Mouse (Mus musculus) layer of hippocampus, adult 2 months (tissue): ENCODE data around the gene Ncam2. TPM values are rescaled to one million over a fixed set of nuclear protein-coding genes. Genes with fewer than 3 reads are reported as not detected.

Source experiments
- DNase-seq, 2 experiments: peaks; one replicate each; pipeline ENCODE4 v3.0.0; 2022; ENCODE audit warnings: low spot score in 2 of 2
- H3K27ac ChIP-seq: fragments of 200-600 bp; 2 replicates; pipeline ENCODE4 v1.8.1; 2022
- H3K4me3 ChIP-seq: fragments of 200-600 bp; 2 replicates; pipeline ENCODE4 v1.8.1; 2022; ENCODE audit warnings: mild to moderate bottlenecking
- CTCF ChIP-seq: fragments of 200-600 bp; conservative IDR thresholded peaks from 2 replicates; pipeline ENCODE4 v1.8.1; 2022; ENCODE audit warnings: antibody characterized with exemption, mild to moderate bottlenecking, moderate library complexity
- long read RNA-seq, 2 experiments: library from polyadenylated mRNA; stranded (forward); transcript quantifications; one replicate each; pipeline ENCODE4 v2.0.0; 2021; ENCODE audit warnings: borderline mapping rate in 2 of 2
- total RNA-seq, 2 experiments: library from RNA; stranded (reverse); gene quantifications; 2 replicates each; pipeline ENCODE4 v1.2.3; 2021

Gene Ncam2
- total RNA-seq: 10 to 100 TPM; 51.3 to 51.4 TPM
- long read RNA-seq, experiment 1, partial matches to known transcripts: 2 of 9 reads
- long read RNA-seq, experiment 1, other reads (novel, unspliced or antisense): 7 of 9 reads
- long read RNA-seq, experiment 2, partial matches to known transcripts: 5 of 11 reads
- long read RNA-seq, experiment 2, other reads (novel, unspliced or antisense): 6 of 11 reads

DNA sequence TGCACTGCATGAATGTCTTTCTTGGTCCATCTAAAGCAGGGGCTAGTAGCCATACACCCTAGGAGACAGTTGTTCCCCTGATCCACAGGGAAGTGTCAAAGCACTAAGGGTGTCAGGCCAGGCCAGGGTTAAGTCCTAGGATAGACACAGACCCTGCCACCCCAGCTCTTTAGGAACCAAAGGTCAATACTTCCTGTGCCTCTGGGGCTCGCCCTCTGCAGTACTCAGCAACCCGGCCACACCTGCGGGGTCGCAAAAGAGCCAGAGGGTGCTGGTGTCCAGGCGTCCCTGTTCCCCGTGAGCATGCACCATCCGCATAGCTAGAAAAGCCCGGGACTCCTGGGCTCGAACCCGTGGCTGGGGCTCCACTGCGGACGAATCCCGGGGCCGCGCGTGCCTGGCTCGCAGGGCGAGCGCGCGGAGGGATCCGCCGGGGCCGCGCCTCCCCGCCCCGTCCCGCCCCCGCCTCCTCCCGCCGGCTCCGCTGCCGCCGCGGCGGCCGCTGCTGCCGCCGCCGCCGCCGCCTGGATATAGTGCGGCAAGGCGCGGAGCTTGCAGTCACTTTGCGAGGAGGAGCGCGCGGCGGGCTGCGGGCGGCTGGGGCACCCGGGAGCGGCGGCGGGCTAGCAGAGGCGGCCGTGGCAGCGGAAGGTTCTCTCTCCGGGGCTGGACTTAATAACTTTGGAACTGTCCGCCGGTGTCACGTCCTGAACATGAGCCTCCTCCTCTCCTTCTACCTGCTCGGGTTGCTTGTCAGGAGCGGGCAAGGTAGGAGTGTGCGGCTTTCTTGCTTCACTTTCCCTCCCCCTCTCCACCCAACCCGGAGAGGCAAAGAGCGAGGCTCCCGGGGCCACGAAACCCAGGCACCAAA is at the start of gene Ncam2:
Gene Ncam2, plus strand, starts transcription at position 497 of the 871 bp plus-strand sequence.
- H3K4me3 ChIP-seq: peak within 1 kb of the TSS; percentile 79
- TF ChIP-seq CTCF: no peak
- peak within 1 kb of the TSS; percentile 90 for H3K27ac ChIP-seq
- DNase-seq: peak; percentile 41 to 69

DNA sequence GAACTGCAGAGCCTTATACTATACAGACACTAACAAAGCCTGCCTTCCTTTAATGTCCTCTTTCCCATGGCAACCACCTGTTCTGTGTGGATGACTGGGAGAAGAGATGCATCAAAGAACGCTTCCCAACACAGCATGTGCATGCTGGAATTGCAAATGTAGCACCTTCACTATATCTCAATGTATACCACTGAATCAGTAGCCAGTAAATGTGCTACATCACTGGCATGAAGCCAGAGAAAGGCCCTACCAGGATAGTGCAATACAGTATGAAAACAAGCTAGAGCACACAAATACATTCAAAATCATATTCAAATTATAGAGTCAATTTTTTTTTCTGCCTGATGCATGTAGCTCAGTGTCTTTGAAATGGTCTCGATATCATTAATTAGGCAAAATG is 29.7 kb upstream of the Ncam2 start:
- no peak for DNase-seq
- no peak for TF ChIP-seq CTCF
- Histone ChIP-seq H3K4me3 (no peak overlapping the region), H3K27ac (no peak overlapping the region)

DNA sequence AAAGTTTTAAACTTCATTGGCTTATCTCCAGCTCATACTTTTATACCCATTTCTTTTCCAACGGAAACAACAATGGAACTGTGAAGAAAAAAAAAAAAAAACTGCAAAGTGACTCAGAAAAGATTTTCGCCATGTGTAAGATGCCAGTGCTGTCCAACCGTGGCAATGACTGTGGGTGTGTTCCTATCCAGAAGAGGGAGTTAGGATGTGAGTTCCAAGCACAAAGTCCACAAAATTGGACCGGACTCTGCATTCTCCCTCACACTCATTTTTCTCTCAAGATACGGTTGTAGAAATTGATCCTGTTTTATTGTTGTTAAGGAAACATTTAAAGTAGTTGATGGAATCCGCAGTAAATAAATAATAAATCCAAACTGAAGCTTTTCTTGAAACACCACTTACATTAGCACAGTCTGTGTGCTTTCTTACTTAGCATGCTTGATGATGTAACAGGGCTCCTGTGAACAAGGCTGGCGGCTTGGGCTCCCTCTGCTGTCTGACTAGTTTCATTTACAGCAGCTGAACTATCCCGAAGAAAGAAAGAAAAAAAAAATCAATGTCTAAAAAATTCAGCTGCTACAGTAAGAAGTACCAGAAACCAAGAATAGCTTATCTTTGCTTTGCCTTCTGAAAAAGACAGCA is 25.1 kb upstream of the Ncam2 start:
- Histone ChIP-seq H3K4me3 (0 out of 2 replicates have a peak overlapping the region, but pooled peaks have one; percentile 14), H3K27ac (no peak overlapping the region)
- peak; percentile 84 for TF ChIP-seq CTCF
- peak; percentile 68 to 72 for DNase-seq

DNA sequence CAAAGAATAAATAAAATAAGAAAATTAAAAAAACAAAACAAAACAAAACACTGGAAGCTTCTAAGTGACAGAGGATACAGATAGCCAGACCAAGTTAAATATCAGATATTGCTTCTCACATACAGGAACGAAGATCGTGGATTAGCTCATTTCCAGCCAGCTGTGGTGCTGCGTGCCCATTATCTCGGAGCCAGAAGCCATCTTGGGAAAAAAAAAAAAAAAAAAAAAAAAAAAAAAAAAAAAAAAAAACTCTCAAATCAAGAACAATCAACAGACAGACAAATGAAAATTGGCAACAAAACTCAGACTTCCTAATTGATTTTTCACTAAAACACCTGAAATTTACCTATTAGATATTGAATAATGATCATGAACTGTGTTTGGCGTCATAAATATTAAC is 20.7 kb upstream of the Ncam2 start:
- no peak for TF ChIP-seq CTCF
- Histone ChIP-seq H3K27ac (no peak overlapping the region), H3K4me3 (no peak overlapping the region)
- no peak for DNase-seq

DNA sequence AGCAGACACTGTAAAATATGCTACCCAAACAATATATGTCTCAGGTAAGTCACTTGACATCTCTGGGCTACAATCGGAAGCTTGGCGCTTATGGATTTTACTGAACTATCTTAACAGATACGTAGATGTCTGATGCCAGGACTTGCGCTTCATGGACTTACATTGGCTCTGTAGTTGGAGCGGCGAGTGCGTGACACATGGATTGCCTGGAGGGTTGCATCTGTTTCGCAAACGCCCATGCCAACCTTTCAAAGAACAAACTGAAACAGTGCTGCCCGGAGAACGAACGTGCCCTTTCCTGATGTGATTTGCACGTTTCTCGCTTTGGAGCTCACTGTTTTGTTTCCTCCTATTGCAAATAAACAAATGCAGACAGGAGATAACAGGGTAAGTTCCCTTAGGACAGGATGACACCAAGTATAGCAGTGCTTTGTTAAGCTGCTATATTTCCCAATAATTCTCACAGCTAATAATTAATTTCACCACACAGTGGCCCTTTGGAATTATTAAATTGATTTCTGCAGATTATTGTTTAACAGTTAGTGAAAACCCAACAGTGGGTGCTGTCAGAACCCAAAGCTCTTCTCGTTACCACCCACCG is 12.8 kb upstream of the Ncam2 start:
- TF ChIP-seq CTCF: no peak
- Histone ChIP-seq H3K27ac (no peak overlapping the region), H3K4me3 (peak overlapping the region; percentile 36)
- peak in 1 of 2 experiments; percentile 18 for DNase-seq

DNA sequence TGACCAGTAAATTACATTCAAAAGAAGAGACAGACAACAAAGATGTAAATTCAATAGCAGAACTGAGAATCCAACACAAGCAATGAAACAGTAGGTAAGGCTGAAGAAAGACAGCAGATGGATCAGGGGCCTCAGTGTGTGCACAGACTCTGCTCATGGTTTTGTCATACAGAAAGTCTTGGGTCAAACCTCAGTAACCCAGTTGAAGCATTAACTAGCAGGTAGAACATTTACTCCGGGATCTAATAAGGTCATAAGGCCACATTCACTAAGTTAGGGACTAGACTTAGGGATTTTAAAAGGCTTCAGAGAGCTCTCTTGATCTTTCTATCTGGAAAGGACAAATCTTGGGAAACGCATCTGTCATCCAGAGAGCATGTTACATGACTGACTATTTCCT is 8.9 kb upstream of the Ncam2 start:
- H3K27ac ChIP-seq: no peak overlapping the region
- TF ChIP-seq CTCF: no peak
- H3K4me3 ChIP-seq: no peak overlapping the region
- no peak for DNase-seq

DNA sequence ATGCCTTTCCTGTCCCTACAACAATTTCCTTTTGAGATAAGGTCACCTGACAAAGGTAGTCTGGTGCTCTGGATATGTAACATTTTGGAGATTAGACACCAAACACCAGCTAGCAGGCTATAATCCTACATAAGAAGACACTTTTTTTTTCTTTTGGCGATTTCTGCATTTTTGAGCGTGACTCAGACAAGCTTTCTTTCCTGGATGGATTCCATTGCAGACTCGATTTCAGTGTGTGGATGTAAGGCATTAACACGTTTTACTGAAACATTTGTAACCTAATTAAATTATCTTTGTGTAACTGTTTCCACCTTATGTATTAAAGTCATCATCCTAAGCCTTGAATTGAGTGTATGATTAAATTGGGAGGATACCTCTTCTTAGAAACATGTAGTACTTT is 7.9 kb upstream of the Ncam2 start:
- no peak overlapping the region for H3K4me3 ChIP-seq
- no peak for DNase-seq
- TF ChIP-seq CTCF: no peak

DNA sequence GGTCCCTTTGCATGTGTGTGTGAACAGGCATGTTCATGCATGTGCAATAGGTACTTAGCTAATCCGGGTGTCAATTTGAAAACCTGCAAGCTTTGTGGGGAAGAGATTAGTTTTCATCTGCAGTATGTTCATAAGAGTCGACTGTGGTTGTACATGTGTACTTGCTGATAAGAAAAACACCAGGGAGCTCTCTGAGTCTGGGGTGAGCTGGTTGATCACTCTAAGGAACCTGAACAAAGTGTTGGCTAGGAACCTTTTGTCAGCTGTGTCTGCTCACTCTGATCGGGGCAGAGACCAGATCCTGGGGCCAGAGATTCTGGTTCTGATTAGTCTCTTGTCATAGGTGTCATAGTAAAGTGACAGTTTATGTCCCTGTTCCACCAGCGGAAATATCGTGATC is 1.0 kb upstream of the Ncam2 start:
- H3K4me3 ChIP-seq: no peak overlapping the region
- no peak for DNase-seq
- no peak overlapping the region for H3K27ac ChIP-seq
- TF ChIP-seq CTCF: no peak

More for the DNA sequence above, 7.9 kb upstream of the Ncam2 start:
- H3K27ac ChIP-seq: no peak overlapping the region

DNA sequence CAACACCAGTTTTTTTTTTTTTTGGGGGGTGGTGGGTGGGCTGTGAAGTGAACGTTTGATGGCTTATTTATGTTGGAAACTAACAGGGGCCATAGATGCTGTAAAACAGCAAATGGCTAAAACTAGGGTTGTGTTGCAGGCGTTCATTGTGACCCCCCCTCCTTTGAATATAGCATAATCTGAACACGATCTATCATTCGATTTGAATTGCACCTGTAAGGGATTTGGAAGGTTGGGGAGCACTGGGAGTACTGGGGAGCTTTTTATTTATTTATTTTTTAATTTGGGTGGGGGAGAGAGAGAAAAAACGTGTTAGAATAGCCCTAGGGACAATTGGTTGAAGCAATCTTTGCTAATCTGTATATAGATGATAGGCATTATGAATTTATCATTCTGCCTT is 974 bp downstream of the Ncam2 start:
- peak overlapping the region; percentile 79 for H3K4me3 ChIP-seq
- TF ChIP-seq CTCF: no peak
- H3K27ac ChIP-seq: peak overlapping the region; percentile 90
- DNase-seq: no peak

DNA sequence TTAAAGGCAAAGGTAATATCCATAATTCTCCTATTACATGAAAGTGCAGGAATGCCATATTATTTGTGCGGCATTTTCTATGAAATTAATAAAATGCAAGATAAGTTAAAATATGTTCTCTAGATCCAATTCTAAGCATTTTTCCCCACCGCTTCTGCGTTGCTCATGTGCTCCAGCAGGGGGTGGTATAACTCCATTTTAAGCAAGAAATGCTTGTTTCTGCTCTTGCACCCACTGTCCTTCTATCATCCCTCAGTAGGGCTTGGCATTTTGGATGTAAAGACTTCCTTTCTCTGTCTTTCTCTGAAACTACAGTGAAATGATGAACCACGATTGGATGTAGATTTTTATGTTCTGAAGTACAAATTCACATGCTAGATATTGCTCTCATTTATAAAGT is 1.5 kb downstream of the Ncam2 start:
- H3K27ac ChIP-seq: peak overlapping the region; percentile 90
- peak; percentile 82 to 85 for DNase-seq
- peak; percentile 97 for TF ChIP-seq CTCF

DNA sequence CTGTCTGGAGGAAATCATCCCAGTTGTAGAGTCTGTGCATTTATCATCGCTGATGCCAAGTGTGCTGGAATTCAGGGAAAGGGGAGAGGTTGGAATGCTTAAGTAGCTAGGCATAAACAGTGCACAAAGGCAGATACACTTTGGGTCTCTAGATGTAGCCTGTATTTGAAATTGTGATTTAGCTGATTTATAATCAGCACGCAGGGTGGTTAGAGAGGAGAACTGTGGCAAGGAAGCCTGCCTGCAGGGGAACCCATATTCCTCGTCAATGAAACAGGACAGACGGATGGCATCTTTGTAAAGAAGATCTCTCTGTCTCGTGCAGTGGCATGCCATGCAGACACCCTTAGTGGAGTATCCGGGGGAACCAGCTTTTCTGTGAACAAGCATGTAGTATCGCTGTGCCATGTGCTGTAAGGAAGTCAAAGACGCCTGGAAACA is 2.2 kb downstream of the Ncam2 start:
- DNase-seq: peak in 1 of 2 experiments; percentile 32
- TF ChIP-seq CTCF: peak; percentile 24; the same call in 1 of the 2 replicates
- H3K27ac ChIP-seq: peak overlapping the region; percentile 86
- H3K4me3 ChIP-seq: peak overlapping the region; percentile 79

More for the DNA sequence above, 1.5 kb downstream of the Ncam2 start:
- H3K4me3 ChIP-seq: peak overlapping the region; percentile 79

DNA sequence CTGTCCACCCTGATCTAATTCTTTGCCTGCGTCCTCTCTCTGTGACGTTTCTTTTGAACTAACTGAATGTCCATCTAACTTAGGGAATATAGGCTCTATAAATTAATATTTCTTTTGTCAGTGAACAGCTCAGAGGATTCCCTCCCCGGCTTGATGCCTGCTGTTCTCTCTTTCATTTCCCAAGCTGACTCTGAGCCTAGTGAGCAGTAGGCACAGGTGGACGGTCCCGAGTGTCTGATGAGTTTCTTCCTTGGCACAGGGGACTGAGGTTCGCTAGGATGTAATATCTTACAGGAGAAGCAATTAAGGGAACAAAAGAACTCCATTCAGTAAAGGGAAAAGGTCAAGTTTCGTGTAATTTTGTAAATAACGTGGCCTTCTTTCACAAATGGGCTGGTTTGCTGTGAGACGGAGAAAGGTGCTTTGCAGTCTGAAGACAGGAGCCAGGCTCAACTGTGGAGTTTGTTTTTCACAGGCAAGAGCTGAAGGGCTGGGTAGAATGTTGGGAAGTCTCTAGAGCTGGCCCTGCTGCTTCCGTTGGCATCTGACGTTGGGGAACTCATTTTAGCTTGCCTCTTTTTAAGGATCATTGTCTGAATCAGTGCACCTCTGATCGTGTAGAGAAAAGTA is 4.0 kb downstream of the Ncam2 start:
- H3K4me3 ChIP-seq: peak overlapping the region; percentile 79
- H3K27ac ChIP-seq: peak overlapping the region; percentile 86
- DNase-seq: no peak
- no peak for TF ChIP-seq CTCF

DNA sequence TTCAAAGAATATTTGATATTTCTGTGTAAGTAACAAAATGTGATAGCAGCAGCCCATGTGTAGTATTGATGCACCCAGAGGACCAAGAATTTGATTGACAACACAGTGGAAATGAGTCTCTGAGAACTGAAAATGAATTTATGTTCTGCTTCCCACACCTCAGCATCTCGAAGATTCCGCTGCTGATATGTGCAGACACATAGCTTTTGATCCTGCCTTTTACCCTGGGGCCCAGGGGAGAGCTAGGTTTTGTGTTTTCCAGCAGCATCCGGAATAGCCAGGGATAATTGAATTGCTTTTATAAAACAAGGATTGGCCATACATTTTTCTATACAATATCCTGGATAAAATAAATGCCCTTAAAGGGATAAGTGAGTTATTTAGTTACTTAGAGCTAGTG is 20.7 kb downstream of the Ncam2 start:
- TF ChIP-seq CTCF: no peak

More for the DNA sequence above, 20.7 kb downstream of the Ncam2 start:
- no peak overlapping the region for H3K4me3 ChIP-seq
- no peak overlapping the region for H3K27ac ChIP-seq
- DNase-seq: no peak
